Mouse (Mus musculus): ENCODE results near the gene Gm11060. TPM values are rescaled to one million over a fixed set of nuclear protein-coding genes. Genes with fewer than 3 reads are reported as not detected.

Gm11060 gene
- total RNA-seq (2023): not detected

DNA sequence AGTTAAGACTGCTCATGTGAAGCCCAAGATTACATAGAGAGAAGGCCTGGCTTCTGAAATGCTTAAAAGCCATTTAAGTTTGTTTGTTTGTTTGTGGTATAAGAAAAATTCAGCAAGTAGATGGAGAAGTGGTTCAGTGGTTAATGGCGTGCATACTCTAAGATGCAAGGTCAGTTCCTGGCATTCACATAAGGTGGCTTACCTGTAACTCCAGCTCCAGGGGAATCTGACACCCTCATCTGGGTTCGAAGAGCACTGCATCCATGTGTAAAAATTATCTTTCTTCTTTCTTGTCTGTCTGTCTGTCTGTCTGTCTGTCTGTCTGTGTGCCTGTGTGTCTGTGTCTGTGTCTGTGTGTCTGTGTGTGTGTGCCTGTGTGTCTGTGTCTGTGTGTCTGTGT, at the start of gene Gm11060:
Gm11060 (plus strand) TSS at position 301 of the 400 bp plus-strand sequence.

DNA sequence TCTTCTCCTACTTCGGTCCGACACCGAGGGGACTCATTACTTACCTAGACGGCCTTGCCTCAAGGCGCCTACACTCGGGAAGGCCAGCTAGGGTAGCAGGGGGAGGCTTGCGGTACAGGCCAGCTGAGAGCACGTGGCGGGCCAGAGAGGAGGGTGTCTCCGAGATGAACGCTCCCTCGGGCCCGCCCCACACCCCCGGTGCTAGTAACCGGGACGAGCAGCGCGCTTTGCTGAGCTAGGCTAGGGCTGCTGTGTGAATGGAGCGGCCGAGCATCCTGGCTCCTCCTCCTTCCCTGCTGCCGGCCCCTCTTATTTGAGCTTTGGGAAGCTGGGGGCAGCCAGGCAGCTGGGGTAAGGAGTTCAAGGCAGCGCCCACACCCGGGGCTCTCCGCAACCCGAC, 34.5 kb downstream of the Gm11060 start, which contains the start of gene Wt1:
Wt1 (plus strand) TSS at position 251 of the 400 bp plus-strand sequence.

Other genes with a start within 250 kb of the Gm11060 start
- gene Prrg4, start 242.1 kb upstream of the Gm11060 start, total RNA-seq (2023): 8.9 TPM
- gene Ccdc73, start 224.2 kb upstream of the Gm11060 start, total RNA-seq (2023): not detected
- gene Eif3m, start 74.9 kb upstream of the Gm11060 start, total RNA-seq (2023): 161 TPM
- not detected for gene Wt1, start 34.5 kb downstream of the Gm11060 start, total RNA-seq (2023)
- not detected for gene Them7, start 132.3 kb downstream of the Gm11060 start, total RNA-seq (2023)